Mouse (Mus musculus): ENCODE data around the gene Cnr2. TPM values are rescaled to one million over a fixed set of nuclear protein-coding genes. Genes with fewer than 3 reads are reported as not detected.
"Not testable (repeated sequence)": the region's sequence is repeated elsewhere in the genome, so short reads cannot be mapped to it uniquely, and the experiment has no call there.

The Cnr2 gene
- total RNA-seq, 2 experiments from 2014 or later: 0.76 to 0.93 TPM

DNA sequence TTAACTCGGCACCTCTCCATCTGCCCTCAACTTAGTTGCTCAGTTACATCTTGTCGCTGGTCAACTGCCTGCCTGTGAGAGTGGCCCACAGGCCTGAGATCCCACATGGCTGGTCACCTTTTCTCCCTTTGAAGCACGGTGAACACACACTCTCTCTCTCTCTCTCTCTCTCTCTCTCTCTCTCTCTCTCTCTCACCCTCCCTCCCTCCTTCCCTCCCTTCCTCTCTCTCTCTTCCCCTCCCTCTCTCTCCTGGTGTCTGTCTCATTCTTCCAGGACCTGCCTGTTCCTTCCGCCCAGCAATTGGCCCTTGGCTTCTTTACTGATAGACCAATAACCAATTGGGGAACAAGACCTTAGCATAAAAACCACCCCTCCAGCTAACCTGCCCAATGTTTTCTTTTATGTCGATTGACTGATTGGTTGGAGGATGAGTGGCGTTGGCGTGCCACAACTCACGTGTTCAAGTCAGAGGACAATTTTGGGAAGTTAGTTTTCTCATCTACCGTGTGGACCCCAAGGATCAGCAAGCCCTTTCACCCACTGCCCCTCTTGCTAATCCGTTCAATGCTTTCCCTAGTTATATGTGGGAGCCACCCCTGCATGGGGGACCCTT is 31.1 kb downstream of the Cnr2 start:
- intact Hi-C loops (cut with DNase I): no loop called here
- no peak for DNase-seq

DNA sequence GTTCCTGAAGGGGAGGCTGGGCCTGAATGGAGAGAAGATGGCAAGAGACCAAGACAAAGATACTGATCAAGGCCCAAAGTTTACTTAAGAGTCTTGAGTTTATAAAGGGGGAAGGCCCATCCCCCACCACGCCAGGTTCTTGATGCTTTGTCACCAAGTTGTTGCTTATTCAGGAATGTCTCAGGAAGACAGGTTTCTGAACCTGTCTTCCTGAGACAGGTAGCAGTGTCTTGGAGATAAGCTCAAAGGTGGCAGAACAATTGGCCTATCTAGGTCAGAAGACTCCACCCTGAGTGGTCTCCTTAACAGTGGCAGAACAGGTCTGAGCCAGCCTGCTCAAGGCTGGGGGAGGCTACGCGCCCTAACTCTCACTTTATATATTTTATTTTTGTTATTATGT is 31.7 kb downstream of the Cnr2 start:
- DNase-seq: no peak
- intact Hi-C loops (cut with DNase I): no loop called here

DNA sequence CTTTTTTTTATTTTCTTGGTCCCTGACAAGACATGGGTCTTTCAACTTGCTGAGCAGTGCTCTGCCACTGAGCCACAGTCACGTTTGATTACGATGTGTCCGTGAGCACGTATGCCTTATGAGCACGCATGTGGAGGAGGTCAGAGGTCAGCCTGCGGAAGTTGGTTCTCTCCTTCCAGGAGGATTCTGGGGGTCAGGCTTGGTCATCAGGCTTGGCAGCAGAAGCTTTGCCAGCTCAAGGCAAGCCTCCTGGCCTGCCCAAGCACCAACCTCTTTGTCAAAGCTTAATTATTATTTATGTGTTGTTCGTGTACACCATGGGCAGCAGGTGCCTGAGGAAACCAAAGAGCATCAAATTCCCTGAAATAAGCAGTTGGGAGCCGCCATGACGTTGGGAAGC is 33.2 kb downstream of the Cnr2 start:
- intact Hi-C loops (cut with DNase I): no loop called here
- DNase-seq: no peak

DNA sequence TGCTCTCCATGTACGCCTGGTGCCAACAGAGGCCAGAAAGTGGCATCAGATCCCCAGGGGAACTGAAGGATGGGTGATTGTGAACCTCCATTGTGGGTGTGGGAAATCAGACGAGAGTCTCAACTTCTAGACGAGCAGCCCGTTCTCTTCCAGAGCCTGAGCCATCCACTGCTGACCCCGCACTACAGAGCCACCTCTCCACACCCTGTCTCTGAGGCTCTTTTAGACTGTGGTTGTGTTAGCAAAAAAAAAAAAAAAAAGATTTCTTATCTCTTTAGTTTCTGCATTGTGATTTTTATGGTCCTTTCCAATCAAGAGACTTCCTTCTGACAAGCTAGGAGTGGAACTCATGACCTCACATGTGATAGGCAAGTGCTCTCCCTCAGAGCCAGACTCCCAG is 34.2 kb downstream of the Cnr2 start:
- DNase-seq: no peak
- intact Hi-C loops (cut with DNase I): no loop called here

DNA sequence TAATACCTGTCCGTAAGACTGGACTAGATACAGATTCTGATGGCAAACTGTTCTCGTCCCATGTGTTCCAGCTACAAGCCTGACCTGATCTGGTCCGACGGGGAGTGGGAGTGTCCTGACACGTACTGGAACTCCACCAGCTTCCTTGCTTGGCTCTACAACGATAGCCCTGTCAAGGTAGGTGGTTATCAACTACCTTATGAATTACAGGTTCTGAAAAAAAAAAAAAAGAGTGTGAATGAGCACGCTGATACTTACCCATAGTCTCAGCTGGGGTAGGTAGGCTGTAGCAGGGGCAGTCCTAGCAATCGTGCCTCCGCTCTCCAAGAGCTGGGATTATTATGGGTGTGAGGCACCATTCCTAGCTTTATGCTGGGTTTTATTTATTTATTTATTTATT is 34.6 kb downstream of the Cnr2 start:
- DNase-seq: no peak
- intact Hi-C loops (cut with DNase I): loop anchor here (5.0 kb wide), 1 partner anchor 38 kb away; no protein-coding TSS in a partner anchor

DNA sequence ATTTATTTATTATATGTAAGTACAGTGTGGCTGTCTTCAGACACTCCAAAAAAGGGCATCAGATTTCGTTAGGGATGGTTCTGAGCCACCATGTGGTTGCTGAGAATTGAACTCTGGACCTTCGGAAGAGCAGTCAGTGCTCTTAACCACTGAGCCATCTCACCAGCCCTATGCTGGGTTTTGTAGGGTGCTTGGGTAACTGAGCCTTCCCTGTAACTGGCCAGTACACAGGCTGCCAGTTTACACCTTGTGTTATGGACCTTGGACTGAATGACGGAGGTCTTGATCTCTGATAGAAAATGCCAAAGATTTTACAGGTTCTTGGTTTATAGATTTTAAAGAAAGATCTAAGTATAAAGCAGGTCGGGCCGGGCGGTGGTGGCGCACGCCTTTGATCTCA is 35.0 kb downstream of the Cnr2 start:
- intact Hi-C loops (cut with DNase I): loop anchor here (5.0 kb wide), 1 partner anchor 38 kb away; no protein-coding TSS in a partner anchor
- DNase-seq: no peak

DNA sequence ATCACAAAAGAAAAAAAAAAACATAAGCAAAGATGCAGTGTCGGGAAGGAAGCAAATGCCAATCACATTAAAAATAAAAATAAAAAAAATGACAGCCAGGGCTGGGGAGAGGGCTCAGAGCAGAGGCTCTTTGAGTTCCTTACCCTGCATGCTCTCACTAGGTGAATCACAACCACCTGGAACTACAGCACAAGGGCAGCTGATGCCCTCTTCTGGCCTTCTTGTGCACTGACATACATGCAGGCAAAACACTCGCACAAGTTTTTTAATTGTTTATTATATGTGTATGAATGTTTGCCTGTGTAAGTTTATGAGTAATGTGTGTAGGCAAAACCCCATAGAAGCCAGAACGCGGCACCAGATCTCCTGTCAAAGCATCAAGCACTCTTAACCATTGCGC is 36.6 kb downstream of the Cnr2 start:
- DNase-seq: no peak

DNA sequence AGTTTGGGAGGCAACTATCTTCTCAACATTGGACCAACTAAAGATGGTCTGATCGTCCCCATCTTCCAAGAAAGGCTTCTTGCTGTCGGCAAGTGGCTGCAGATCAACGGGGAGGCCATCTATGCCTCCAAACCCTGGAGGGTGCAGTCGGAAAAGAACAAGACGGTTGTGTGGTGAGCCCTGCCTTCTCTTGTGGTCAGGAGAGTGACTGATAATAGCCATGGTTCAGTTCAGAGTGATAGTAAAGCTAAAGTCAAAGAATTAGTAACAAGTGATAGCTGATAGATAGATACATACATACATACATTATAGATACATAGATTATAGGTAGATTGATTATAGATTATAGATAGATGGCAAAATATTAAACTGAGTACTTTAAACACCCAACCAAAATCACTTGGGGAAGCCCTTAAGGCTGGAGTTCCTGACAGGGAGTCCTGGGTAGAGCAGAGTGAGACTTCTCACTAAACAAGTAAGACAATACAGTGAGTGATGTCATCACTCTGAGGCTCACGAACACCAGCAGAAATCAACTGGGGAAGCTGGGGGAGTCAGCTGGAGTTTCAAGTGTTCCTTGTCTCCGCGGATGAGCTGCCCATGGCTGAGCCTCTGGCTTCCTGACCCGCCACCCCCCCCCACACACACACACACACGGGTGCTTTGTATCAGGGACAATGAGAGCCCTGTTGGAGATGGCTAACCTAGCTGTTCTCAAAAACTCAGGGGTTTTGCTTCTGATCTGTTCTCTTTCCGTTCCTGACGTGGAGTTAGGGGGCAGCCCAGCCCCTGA is 39.7 kb downstream of the Cnr2 start:
- no peak for DNase-seq
- intact Hi-C loops (cut with DNase I): loop anchor here (5.0 kb wide), 1 partner anchor 43 kb away; no protein-coding TSS in a partner anchor

More for the DNA sequence above, 36.6 kb downstream of the Cnr2 start:
- intact Hi-C loops (cut with DNase I): loop anchor here (5.0 kb wide), 1 partner anchor 40 kb away; no protein-coding TSS in a partner anchor

DNA sequence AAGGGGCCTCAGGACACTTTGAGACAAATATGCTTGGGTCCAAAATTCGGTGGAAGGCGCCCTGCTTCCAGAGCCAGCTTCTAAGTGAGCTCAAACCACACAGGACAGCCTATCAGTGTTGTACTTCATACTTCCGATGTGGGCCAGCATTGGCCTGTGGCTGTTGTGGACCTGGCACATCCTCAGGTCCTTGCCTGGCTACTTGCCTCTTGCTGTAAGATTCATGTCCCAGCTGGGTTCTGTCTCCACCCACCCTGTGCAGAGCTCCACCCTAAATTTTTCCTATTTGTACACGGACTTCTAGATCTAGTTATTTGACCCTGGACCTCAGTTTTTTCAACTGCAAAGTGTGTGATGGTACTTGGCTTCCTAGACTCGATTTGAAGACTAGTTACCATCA is 40.3 kb downstream of the Cnr2 start:
- intact Hi-C loops (cut with DNase I): no loop called here
- DNase-seq: peak; percentile 39 to 65

DNA sequence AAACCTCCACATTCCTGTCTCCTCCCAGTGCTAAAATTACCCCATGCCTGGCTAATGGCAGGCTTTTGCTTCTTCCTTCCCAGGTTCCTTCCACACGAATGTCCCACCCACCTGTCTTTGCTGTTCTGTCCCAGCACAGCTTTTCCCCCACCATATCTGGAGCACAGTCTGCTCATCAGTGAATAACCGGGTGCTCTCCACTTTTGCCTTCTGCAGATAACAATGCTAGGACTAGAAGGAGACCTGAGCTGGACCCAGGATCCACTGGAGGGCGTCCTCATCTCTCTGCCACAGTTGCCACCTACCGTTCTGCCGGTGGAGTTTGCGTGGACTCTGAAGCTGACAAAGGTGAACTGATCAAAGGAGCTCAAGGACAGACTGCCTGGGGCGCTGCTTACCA is 43.7 kb downstream of the Cnr2 start:
- intact Hi-C loops (cut with DNase I): no loop called here
- no peak for DNase-seq

DNA sequence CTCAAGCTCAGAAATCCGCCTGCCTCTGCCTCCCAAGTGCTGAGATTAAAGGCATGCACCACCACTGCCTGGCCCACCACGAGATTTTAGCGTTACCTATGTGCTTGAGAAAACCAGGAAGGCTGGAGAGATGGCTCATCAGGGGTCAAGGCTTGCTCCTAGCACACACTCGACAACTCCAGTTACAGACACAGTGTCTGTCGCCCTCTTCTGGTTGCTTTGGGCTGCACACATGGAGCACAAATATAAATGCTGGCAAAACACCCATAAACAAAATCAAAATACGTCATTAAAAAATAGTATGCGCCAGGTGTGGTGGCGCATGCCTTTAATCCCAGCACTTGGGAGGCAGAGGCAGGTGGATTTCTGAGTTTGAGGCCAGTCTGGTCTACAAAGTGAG is 45.8 kb downstream of the Cnr2 start:
- DNase-seq; intact Hi-C loops (cut with DNase I): not testable (repeated sequence)

DNA sequence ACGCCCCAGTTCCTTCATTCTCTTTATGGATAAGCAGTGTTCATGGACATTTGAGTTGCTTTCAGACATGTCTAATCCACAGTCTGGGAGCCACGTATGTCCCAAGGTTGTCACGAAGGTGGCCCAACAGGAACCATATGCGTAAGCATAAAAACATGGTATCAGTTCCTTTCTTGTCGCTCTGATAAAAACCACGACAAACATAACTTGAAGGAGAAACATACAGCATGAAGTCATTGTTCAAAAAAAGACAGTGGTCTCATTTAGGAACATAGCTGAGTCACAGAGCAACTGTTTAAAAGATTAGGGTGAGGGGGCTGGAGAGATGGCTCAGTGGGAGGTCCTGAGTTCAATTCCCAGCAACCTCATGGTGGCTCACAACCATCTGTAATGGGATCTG is 47.0 kb downstream of the Cnr2 start:
- intact Hi-C loops (cut with DNase I): no loop called here
- no peak for DNase-seq

DNA sequence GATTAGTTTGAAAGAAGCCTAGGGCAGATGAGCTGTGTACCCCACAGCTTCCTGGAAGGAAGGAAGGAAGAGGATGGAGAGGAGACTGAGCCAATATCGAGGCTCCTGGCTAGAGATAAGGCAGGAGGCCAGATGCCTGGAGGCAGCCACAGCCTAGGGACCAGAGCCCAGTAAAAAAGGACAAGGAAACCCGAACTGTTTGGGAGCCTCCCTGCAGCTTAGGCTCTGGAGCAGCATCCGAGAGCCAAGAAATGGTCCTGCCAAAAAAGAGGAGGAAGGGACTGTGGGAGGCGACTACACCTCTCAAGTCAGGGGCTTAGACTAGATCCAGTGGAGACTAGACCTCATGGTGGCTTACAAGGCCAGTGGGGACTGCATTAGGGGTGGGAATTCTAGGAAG is 48.2 kb downstream of the Cnr2 start:
- peak in 1 of 2 experiments; percentile 45 for DNase-seq
- intact Hi-C loops (cut with DNase I): no loop called here

DNA sequence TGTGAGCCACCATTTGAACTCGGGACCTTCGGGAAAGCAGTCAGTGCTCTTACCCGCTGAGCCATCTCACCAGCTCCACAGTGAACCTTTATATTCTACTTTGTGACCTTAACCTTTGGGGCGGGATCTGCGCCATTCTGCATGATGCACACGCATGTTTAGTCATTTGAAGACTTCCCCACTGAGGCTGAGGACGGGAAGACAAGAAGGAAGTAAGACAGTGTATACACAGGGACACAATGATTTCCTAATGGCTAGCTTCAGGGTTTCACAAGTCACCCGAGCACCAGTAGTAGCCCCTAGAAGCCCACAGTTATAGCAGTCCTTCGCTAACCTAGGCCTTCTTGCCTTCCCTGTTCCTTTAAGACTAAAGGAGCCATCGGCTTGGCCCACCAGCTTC is 50.5 kb downstream of the Cnr2 start:
- intact Hi-C loops (cut with DNase I): no loop called here
- no peak for DNase-seq

DNA sequence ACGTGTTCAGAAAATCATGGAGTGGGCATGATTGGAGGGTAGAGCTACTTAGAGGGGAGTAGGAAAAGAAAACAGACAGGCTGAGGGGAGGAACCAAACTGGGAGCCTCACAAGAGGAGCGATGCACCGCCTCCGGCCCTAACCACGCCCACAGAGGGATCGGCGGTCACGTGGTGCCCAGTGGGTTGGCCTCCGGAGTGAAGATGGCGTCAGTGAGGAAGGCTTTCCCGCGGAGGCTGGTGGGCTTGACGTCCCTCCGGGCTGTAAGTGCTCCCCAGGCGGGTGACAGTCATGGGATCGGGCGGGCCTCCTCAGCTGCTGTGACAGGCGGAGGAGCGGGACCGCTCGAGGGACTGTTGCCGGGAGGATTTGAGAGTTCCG is 51.1 kb downstream of the Cnr2 start, which contains the start of gene Hmgcl:
Hmgcl (plus strand) TSS at position 171 of the 381 bp plus-strand sequence.
- intact Hi-C loops (cut with DNase I): no loop called here
- DNase-seq: peak; percentile 92 to 97

DNA sequence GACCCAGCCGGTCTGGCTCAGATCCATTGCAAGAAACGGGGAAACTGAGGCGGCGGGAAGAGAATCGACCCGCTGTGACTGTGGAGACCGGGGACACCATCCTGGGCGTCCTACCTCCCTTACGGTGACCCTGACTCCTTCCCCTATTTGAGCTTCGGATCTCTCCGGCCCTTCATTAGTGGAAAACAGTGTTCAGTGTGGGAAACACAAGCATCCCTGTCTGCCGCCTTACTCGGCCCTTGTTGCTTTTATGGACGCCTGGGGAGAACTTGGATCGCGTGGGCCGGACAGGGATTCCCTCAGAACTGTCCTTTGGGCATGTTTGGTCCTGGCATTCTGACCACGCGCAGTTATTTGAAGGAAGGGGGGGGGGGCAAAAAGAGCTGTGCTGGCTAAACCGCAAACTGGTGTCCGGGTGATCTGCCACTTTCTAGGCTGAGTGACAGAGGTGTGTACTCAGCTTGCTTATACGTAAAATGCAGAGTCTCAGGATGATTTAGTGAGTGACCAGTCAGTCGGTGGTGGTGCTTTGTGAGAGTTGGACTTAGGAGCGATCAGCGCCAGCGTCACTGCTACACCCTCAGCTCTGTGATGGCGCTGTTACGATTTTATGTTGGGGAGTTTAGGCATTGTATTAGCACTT is 51.6 kb downstream of the Cnr2 start:
- DNase-seq: no peak
- intact Hi-C loops (cut with DNase I): no loop called here

DNA sequence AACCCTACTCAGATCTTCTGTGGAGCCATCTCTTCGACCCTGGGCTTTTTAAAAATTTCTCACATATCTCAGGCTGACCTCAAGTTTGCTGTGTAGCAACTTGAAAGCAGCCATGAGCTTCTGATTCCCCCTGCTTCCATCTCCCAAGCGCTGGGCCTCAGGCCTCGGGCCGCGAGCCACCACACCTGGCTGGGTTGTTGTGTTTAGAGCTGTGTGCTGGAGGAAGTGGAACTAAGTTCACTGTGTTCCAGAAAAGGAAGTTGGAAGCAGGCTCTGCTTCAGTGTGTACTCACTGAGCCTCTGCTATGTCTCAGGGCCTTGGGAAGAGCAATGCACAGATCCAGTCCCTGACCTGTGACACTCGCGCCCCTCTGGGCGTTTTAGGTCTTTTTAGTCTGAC is 52.9 kb downstream of the Cnr2 start:
- no peak for DNase-seq
- intact Hi-C loops (cut with DNase I): no loop called here

DNA sequence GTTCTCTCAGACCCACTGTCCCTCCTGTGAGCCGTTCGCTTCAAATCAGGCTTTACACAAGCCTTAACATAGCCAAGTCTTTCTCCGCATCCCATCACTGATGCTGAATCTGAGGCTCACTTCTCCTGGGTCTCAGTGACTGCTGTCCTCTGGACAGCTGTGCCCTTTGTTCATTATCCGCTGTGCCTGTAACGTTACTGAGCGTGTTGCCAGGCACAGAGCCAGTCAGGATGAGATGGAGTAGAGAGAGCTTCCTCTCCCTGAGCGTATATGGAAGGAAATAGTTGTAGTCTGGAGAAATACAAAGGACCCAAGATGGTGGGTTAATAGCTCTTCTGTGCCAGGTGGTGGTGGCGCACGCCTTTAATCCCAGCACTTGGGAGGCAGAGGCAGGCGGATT is 54.3 kb downstream of the Cnr2 start:
- DNase-seq: no peak
- intact Hi-C loops (cut with DNase I): no loop called here

DNA sequence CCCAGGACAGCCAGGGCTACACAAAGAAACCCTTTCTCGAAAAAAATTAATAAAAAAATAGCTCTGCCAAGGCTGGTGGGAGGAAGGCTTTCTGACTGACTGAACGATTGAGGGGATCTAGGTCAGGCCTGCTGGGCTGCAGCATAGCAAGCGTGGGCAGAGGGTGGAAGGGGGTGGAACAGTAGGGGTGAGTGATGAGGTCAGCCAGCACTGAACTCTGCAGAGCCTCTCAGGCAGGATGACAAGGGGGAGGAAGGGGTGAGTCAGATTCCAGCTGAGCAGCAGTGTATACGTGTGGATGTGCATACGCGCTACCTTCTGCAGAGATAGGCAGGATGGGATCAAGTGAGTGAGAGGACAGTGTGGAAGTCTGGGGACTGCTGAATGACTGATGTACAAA is 54.7 kb downstream of the Cnr2 start:
- intact Hi-C loops (cut with DNase I): loop anchor here (10.0 kb wide), 1 partner anchor 205 kb away; no protein-coding TSS in a partner anchor
- DNase-seq: no peak

DNA sequence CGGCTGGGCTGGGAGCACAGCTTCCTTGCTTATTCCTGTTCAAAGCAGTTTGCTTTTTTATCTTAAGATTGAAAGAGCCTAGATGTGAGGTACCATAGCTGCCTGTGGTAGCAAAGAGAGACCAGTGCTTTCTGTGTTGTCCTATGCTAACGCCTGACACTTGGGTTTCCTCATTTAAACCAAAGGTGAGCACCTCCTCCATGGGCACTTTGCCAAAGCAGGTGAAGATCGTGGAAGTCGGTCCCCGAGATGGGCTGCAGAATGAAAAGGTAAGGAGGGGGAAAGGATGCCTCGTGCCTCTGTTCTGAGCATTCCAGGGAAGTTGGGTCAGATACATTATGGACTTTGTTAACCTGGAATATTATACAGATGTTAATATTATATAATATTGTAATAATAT is 55.2 kb downstream of the Cnr2 start:
- intact Hi-C loops (cut with DNase I): loop anchor here (10.0 kb wide), 1 partner anchor 204 kb away; no protein-coding TSS in a partner anchor
- no peak for DNase-seq

DNA sequence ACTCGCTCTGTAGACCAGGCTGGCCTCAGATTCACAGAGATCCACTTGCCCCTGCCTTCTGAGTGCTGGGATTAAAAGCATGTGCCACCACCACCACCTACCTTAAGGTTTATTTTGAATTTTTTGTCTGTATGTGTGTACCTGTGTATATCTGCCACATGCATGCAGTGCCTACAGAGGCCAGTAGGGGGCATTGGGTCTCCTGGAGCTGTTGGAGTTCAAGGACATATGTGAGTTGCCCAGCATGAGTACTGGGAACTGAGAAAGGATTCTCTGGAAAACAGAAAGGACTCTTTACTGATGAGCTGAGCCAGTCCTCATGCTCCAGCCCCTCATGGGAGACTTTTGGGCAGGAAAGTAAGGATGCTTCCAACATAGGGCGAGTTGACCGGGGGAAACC is 56.3 kb downstream of the Cnr2 start:
- intact Hi-C loops (cut with DNase I): loop anchor here (10.0 kb wide), 1 partner anchor 203 kb away; no protein-coding TSS in a partner anchor

More for the DNA sequence above, 56.3 kb downstream of the Cnr2 start:
- no peak for DNase-seq

All from heart, postnatal 14 days (tissue).